Mouse (Mus musculus) frontal cortex, postnatal 25 days (tissue): ENCODE data around the gene Layn.

Experiments
- DNase-seq, 2 experiments: peaks; one replicate each; pipeline ENCODE4 v3.0.0; 2022; ENCODE audit warnings: low spot score in 2 of 2

Gene Layn

GRCm38 (mm10) chr9:51076979-51077315, at the start of gene Layn:
Gene Layn (minus strand): TSS chr9:51077094.
- DNase-seq: peak; percentile 18 to 36

- no peak for DNase-seq
Observed at GRCm38 (mm10) chr9:51114767-51115166, 37.9 kb upstream of the Layn start.

- no peak for DNase-seq
Observed at GRCm38 (mm10) chr9:51105751-51106150, 28.9 kb upstream of the Layn start.

GRCm38 (mm10) chr9:51103808-51104514, 27.1 kb upstream of the Layn start:
- DNase-seq: no peak

GRCm38 (mm10) chr9:51102963-51103807, 26.3 kb upstream of the Layn start:
- DNase-seq: peak; percentile 8 to 15

GRCm38 (mm10) chr9:51101756-51102425, 25.0 kb upstream of the Layn start, which contains the start of gene 4833427G06Rik:
Gene 4833427G06Rik (minus strand): TSS chr9:51102078.
- no peak for DNase-seq

GRCm38 (mm10) chr9:51096306-51096705, 19.4 kb upstream of the Layn start:
- DNase-seq: no peak

GRCm38 (mm10) chr9:51093697-51094096, 16.8 kb upstream of the Layn start:
- no peak for DNase-seq

- DNase-seq: no peak
Observed at GRCm38 (mm10) chr9:51081614-51082013, 4.7 kb upstream of the Layn start.

- no peak for DNase-seq
Observed at GRCm38 (mm10) chr9:51076300-51076978, 455 bp downstream of the Layn start.

- no peak for DNase-seq
Observed at GRCm38 (mm10) chr9:51075780-51076179, 1.1 kb downstream of the Layn start.

- no peak for DNase-seq
Observed at GRCm38 (mm10) chr9:51070801-51071200, 6.1 kb downstream of the Layn start.

GRCm38 (mm10) chr9:51068202-51068601, 8.7 kb downstream of the Layn start:
- DNase-seq: no peak

GRCm38 (mm10) chr9:51060601-51061000, 16.3 kb downstream of the Layn start, which contains the start of gene Btg4:
Gene Btg4 (plus strand): TSS chr9:51060901.
- DNase-seq: no peak

- DNase-seq: no peak
Observed at GRCm38 (mm10) chr9:51058951-51059521, 17.9 kb downstream of the Layn start.

- no peak for DNase-seq
Observed at GRCm38 (mm10) chr9:51056360-51057324, 20.3 kb downstream of the Layn start.

- DNase-seq: no peak
Observed at GRCm38 (mm10) chr9:51052180-51052579, 24.7 kb downstream of the Layn start.

- DNase-seq: no peak
Observed at GRCm38 (mm10) chr9:51042136-51042535, 34.8 kb downstream of the Layn start.

GRCm38 (mm10) chr9:51041491-51041980, 35.4 kb downstream of the Layn start:
- DNase-seq: no peak
